Mouse (Mus musculus) adipocyte (in vitro differentiated cells): ENCODE results near the gene Plxna4.

Source experiments
- DNase-seq: peaks from one replicate; pipeline ENCODE4 v3.0.0-alpha.2; 2016; ENCODE audit warnings: low spot score

Gene Plxna4

GRCm38 (mm10) chr6:32406316-32407095, 181.5 kb downstream of the Plxna4 start:
- DNase-seq = no peak

GRCm38 (mm10) chr6:32402560-32403235, 185.3 kb downstream of the Plxna4 start:
- peak; percentile 84 for DNase-seq

- DNase-seq = no peak
Observed at GRCm38 (mm10) chr6:32398261-32398660, 189.7 kb downstream of the Plxna4 start.

GRCm38 (mm10) chr6:32397133-32397730, 190.8 kb downstream of the Plxna4 start:
- DNase-seq = peak; percentile 96

- no peak for DNase-seq
Observed at GRCm38 (mm10) chr6:32395415-32395814, 192.6 kb downstream of the Plxna4 start.

- DNase-seq = no peak
Observed at GRCm38 (mm10) chr6:32392262-32392661, 195.7 kb downstream of the Plxna4 start.

GRCm38 (mm10) chr6:32388276-32388675, 199.7 kb downstream of the Plxna4 start:
- DNase-seq = peak; percentile 87

- peak; percentile 26 for DNase-seq
Observed at GRCm38 (mm10) chr6:32386915-32387314, 201.1 kb downstream of the Plxna4 start.

GRCm38 (mm10) chr6:32384937-32385336, 203.1 kb downstream of the Plxna4 start:
- no peak for DNase-seq

GRCm38 (mm10) chr6:32384423-32384822, 203.6 kb downstream of the Plxna4 start:
- no peak for DNase-seq

GRCm38 (mm10) chr6:32381516-32381915, 206.5 kb downstream of the Plxna4 start:
- no peak for DNase-seq

- peak; percentile 25 for DNase-seq
Observed at GRCm38 (mm10) chr6:32377181-32377580, 210.8 kb downstream of the Plxna4 start.

- DNase-seq = no peak
Observed at GRCm38 (mm10) chr6:32373931-32374361, 214.0 kb downstream of the Plxna4 start.

- no peak for DNase-seq
Observed at GRCm38 (mm10) chr6:32369092-32369491, 218.9 kb downstream of the Plxna4 start.

- no peak for DNase-seq
Observed at GRCm38 (mm10) chr6:32368408-32368807, 219.6 kb downstream of the Plxna4 start.

- DNase-seq = no peak
Observed at GRCm38 (mm10) chr6:32364933-32365332, 223.1 kb downstream of the Plxna4 start.

- DNase-seq = no peak
Observed at GRCm38 (mm10) chr6:32363489-32364068, 224.4 kb downstream of the Plxna4 start.

GRCm38 (mm10) chr6:32362421-32362820, 225.6 kb downstream of the Plxna4 start:
- DNase-seq = no peak

- no peak for DNase-seq
Observed at GRCm38 (mm10) chr6:32359675-32360074, 228.3 kb downstream of the Plxna4 start.

- no peak for DNase-seq
Observed at GRCm38 (mm10) chr6:32357497-32357896, 230.5 kb downstream of the Plxna4 start.

GRCm38 (mm10) chr6:32355559-32355958, 232.4 kb downstream of the Plxna4 start:
- DNase-seq = peak; percentile 23

- DNase-seq = no peak
Observed at GRCm38 (mm10) chr6:32348996-32349395, 239.0 kb downstream of the Plxna4 start.

GRCm38 (mm10) chr6:32348126-32348525, 239.9 kb downstream of the Plxna4 start:
- no peak for DNase-seq
